Mouse (Mus musculus) heart, postnatal 10 days (tissue): ENCODE results near the gene Olfr116. TPM values are rescaled to one million over a fixed set of nuclear protein-coding genes. Genes with fewer than 3 reads are reported as not detected.

Experiments
- DNase-seq, 2 experiments: peaks; one replicate each; pipeline ENCODE4 v3.0.0; 2021
- intact Hi-C: fragments of 180-260 bp; cut with DNase I; formaldehyde crosslinking; loops from one replicate; pipeline ENCODE4 v1.15.1; 2025
- total RNA-seq, 2 experiments: library from RNA; stranded (reverse); gene quantifications; 2 replicates each; pipeline ENCODE4 v1.2.3; 2021

Olfr116 gene
- total RNA-seq = not detected

- intact Hi-C loops = no loop called here
- DNase-seq = no peak
These were observed at the start of gene Olfr116, which contains the start of gene Olfr115 for GRCm38 (mm10) chr17:37627009-37627408. Gene Olfr116, minus strand, starts transcription at chr17:37627199. Gene Olfr115, minus strand, starts transcription at chr17:37627109.

DNA sequence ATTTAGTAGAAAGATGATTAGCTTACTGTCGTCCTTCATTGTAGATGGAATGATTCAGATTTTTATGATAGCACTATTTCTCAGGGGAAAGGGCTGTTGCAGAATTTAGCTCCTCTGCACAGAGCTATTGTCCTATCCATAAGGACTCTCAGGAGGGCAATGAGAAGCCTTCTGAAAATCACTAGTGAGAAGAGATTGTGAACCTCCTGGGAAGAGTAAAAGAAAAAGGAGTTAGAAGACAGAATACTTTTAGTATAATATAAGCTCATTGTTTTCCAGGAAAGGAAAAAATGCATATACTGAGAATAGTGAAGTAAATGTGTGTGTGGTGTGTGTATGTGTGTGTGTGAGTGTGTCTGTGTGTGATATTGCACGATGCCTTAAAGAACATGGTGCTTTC, 39.7 kb upstream of the Olfr116 start, which contains the start of gene Olfr118:
Gene Olfr118 (plus strand): TSS at position 301 of the 400 bp plus-strand sequence.
- intact Hi-C loops = no loop called here
- DNase-seq = no peak

DNA sequence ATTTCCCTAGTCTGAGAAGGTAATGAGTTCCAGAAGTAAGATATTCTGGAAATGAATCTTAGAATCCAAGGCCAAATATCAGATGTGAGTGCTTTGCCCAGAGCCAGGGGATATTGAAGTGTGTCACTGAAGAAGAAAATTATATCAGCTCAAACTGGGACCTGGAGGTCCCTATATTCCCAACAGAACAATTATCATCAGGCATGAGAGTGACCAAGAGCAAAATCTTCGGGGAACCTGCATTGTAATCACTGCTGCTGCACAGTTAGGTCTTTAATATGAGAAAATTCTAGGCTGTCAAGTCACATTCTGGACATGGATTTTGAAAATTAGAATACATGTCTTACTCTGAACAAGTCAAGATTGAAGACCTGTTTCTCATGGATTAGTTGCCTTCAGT, 36.7 kb upstream of the Olfr116 start, which contains the start of gene Olfr117:
Gene Olfr117 (minus strand): TSS at position 101 of the 400 bp plus-strand sequence.
- intact Hi-C loops = no loop called here
- DNase-seq = no peak

GRCm38 (mm10) chr17:37592643-37593042, 34.4 kb downstream of the Olfr116 start, which contains the start of gene Olfr114:
Gene Olfr114, minus strand, starts transcription at chr17:37592743.
- intact Hi-C loops = no loop called here
- DNase-seq = no peak

DNA sequence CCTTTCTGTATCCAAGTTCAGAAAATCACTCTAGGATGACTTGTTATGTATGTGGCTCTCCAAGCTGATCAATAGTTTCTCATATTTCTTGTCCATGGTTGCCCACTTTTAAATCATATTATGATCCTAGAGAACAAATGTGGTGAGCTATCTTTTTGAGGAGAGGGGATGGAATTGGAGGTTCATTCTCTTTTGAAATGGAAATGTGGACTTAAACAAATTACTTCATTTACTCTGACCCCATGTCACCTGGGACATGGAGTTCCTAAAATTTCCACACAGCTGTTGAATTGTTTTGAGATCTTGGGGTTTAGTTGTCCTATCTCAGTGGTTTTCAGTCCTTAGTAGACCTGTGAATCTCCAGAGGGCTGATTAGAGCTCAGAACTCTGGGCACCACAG, 49.4 kb downstream of the Olfr116 start, which contains the start of gene Olfr113:
Gene Olfr113 (minus strand): TSS at position 101 of the 400 bp plus-strand sequence.
- no peak for DNase-seq
- intact Hi-C loops = no loop called here

Other genes starting within 250 kb of the Olfr116 start
- not detected for gene Olfr105-ps, start 248.2 kb downstream of the Olfr116 start, total RNA-seq
- not detected for gene Olfr106-ps, start 236.8 kb downstream of the Olfr116 start, total RNA-seq
- gene Olfr107, start 228.0 kb downstream of the Olfr116 start, total RNA-seq = not detected
- gene Olfr108, start 181.7 kb downstream of the Olfr116 start, total RNA-seq = not detected
- not detected for gene Olfr109, start 168.3 kb downstream of the Olfr116 start, total RNA-seq
- gene H2-M2, start 143.6 kb downstream of the Olfr116 start, total RNA-seq = not detected
- not detected for gene Olfr110, start 134.7 kb downstream of the Olfr116 start, total RNA-seq
- not detected for gene Olfr111, start 119.2 kb downstream of the Olfr116 start, total RNA-seq
- gene Olfr112, start 57.7 kb downstream of the Olfr116 start, total RNA-seq = not detected
- not detected for gene Olfr113, start 49.5 kb downstream of the Olfr116 start, total RNA-seq
- not detected for gene Olfr114, start 34.5 kb downstream of the Olfr116 start, total RNA-seq
- gene Olfr115, start 90 bp downstream of the Olfr116 start, total RNA-seq = not detected
- not detected for gene Olfr117, start 36.6 kb upstream of the Olfr116 start, total RNA-seq
- gene Olfr118, start 39.8 kb upstream of the Olfr116 start, total RNA-seq = not detected
- not detected for gene Olfr119, start 69.4 kb upstream of the Olfr116 start, total RNA-seq
- not detected for gene Olfr120, start 94.6 kb upstream of the Olfr116 start, total RNA-seq
- gene Olfr121, start 121.7 kb upstream of the Olfr116 start, total RNA-seq = not detected
- not detected for gene Olfr122, start 141.4 kb upstream of the Olfr116 start, total RNA-seq
- gene Olfr123, start 166.3 kb upstream of the Olfr116 start, total RNA-seq = not detected
- not detected for gene Olfr124, start 172.7 kb upstream of the Olfr116 start, total RNA-seq
- not detected for gene Olfr125, start 205.8 kb upstream of the Olfr116 start, total RNA-seq
- gene Olfr126, start 220.3 kb upstream of the Olfr116 start, total RNA-seq = not detected